Mouse (Mus musculus) thymus, adult 18-20 months (tissue): ENCODE measurements around the gene Plekha4.

ENCODE experiments used
- DNase-seq, 2 experiments: peaks; one replicate each; pipeline ENCODE4 v3.0.0; 2022; ENCODE audit warnings: mixed read lengths in 2 of 2

Gene Plekha4

DNA sequence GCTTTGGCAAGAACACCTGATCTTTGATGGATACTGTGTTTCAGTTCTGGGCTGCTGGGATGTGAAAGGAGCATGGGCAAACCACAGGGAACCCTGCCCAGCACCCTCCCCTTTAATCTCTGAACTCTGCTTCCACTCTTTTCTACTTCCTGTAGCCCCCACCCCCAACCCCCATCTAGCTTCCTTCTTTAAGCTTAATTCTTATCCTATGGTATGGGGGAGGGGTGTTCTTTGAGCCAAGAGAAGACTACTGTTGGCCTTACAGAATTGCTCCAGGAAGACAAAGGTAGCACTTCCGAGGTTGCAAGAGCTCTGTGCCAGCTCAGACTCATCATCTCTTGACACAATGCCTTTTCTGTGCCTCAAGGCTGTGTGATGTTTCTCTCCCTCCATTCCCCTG, 45.8 kb downstream of the Plekha4 start:
- DNase-seq = no peak

DNA sequence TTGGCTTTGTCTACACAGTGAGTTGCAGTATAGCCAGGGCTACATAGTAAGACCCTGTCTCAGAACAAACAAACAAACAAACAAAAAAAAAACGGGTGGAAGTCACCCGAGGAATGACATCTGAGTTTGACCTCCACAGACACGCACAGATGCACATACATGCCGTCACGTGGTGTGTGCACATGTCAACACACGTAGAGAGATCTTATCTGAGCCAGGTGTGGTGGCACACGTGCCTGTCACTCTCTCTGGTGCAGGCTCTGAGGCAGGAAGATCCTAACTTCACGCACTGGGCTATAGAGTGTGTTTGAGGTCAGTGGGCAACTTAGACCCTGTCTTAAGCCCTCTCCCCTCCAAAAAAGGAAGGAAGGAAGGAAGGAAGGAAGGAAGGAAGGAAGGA, 47.8 kb downstream of the Plekha4 start:
- peak; percentile 65 to 76 for DNase-seq

DNA sequence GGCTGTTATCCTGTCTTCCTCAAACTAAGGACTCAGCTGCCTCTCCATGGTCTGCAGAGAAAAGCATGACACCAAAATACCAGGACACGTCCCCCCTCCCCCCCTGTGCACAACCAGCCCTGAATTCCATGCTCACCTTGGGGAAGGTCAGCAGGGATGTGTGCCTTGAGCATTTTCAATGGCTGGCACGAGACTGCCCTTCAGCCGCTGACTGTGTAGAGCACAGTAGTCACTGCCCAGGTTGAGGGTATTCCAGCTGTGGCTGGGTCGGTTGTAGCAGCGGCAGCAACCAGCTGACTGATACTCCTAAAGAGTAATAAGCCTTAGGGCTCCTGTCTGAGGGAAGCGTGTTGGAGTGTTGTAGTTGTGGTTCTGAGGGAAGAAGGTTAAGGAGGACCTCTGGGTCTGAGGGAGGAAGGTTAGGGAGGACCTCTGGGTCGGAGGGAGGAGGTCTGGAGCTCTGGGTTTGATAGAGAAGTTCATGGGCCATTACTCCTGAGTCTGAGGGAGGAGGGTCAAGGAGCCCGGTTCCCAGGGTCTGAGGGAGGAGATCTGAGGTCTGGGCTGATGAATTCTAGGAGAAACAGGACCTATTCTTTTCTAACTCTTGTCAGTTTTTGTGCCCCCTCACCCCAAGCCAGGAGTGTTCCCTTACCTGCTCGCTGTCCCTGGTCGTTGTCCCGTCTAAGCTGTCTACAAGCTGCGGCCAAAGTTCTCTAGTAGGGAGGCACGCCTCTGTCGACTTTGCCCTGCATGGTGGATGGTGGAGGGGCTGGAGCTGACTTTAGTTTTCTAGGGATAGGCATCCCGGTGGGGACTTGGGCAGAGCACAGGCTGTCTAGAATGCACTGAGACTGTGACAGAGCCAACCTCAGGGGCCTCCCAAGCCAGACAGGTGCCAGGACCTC, 48.6 kb downstream of the Plekha4 start:
- no peak for DNase-seq

DNA sequence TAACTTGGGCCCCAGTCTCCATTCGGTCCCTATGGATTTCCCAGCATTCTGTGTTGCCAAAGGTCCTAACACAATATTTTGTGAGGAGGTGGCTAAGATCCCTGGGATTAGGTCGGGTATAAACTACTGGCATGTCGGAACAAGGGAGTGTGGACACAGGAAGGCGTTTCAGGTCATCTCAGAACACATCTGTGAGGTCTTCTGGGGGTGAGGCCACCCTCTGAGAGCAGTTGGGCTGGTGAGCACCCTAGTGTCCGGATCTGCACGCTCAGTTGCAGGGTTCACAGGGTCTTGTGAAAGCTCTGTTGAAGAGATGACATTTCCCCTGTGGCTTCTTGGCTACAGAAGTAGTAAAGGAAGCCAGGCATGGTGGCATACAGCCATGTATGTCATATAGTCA, 59.8 kb downstream of the Plekha4 start:
- DNase-seq = no peak

DNA sequence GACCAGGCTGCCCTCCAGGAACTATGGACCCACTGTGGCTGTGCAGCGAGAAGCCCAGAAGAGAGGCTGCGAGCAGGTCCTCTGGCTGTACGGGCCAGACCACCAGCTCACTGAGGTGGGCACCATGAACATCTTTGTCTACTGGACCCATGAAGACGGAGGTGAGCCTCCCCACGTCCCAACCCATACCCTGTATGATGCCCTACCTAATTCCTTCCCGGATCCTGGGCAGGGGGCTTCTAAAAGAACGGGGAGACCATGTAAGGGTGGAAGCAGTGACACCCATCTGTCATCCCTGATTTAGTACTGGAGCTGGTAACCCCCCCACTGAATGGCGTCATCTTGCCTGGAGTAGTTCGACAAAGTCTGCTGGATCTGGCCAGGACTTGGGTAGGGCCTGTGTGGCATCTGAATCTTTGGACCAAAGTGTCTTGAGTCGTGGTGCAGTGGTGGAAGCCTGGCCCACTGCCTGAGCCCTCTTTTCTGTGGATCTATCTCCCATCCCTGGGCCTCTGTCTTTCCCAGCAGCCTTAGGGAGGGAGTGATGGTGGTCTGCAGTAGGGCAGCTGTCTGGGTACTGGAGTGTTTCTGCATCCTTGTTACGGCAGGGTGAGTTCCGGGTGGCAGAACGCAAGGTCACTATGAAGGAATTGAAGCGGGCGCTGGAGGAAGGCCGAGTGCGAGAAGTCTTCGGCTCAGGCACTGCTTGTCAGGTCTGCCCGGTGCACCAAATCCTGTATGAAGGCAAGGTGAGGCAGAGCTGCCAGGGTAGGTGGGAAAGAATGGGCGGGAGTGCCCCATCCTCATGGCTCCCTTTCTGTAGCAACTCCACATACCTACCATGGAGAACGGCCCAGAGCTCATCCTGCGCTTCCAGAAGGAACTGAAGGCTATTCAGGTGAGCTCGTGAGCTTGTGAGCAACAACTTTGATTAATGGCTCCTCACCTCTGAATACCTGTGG, 61.8 kb downstream of the Plekha4 start:
- no peak for DNase-seq

DNA sequence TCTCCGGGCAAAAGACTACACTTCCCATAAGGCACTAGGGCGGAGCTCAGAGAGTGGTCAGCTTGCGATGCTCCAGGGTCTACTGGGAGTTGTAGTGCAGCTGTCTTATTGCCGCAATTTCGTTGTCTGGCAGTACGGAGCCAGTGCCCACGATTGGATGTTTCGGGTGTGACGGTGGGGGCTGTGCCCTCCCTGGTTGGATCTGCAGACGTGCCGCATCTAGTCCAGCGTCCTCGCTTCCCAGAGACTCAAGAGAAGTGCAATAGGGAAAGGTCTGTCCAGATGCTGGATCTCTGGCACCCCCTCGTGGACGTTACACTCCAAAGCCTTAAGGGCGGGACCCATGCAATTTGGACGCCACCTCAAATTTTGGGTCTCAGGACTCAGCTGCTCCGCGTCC, 63.0 kb downstream of the Plekha4 start:
- peak; percentile 68 to 74 for DNase-seq

DNA sequence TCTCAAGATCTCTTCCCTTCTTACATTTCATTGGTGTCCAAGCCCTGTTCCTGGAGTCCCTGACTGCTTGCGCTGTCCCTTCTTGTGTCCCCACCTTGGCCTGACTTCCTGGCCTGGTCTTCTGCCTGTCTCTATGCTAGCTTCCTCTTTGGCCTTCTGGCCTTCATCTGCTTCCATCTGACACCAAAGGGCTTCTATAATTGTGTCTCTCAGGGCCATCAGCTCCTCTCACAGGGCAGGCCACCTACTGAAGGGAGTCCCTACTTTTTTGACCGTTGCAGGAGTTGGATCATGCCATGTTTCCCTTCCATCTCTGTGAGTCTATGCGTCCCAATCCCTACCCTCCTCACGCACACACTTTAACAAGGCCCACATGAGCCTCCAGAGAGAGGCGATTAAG, 63.8 kb downstream of the Plekha4 start:
- no peak for DNase-seq

DNA sequence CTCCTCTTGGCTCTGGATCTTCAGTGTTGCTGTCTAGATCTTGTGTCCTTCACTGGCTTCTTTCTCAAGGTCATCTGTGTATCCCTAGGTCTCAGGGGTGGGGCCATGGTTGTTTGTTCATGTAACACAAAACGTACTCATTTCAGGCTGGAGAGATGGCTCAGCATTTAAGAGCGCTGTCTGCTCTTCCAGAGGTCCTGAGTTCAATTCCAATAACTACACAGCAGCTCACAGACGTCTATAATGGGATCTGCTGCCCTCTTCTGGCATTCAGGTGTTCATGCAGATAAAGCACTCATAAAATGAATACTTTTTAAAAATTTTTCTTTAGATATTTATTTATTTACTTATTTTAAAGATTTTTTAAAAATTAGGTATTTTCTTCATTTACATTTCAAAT, 64.7 kb downstream of the Plekha4 start:
- no peak for DNase-seq

DNA sequence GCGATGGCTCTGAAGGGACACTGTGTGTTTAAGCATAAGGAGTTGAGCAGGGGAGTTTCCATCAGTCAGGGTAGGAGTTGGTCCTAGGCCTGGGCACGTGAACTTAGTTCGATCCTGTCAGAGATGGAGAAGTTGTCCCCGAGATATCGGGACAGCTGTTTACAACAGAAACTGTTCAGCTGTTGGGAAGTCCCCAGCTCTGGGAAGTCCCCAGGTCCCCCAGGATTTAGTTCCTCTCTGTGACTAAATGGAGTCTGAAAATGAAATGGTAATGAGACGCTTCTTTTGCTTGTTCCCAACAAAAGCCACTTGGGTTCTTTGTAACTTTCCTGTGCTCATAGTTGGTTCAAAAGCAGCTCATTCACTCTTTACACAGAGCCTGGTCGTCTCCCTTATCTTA, 65.8 kb downstream of the Plekha4 start:
- DNase-seq = no peak

DNA sequence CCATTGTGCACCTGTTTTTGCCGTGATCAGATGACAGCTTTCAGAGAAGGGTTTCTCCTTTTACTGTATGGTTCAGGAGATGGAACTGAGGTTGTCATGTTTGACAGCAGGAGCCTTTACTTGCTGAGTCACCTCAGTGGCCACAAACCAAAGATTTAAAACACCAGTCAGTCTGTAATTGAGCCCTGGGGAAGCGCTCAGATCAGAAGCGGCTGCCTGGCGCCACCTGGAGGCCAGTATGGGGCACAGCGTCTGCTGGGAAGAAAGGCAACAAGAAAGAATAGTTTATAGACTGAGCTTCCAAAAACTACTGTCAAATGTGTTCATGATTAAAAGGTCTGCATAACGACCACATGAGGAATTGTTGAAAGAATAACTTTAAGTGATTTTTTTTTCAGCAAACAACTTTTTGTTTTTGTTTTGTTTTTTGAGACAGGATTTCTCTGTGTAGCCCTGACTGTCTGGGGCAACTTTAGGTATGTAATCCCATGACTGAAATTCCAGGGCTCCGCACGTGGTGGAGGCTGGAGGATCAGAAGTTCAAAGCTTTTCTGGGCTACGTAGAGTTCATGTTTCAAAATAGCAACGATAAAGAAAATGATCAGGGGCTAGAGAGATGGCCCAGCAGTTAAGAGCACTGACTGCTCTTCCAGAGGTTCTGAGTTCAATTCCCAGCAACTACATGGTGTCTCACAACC, 67.1 kb downstream of the Plekha4 start:
- peak; percentile 46 to 49 for DNase-seq

DNA sequence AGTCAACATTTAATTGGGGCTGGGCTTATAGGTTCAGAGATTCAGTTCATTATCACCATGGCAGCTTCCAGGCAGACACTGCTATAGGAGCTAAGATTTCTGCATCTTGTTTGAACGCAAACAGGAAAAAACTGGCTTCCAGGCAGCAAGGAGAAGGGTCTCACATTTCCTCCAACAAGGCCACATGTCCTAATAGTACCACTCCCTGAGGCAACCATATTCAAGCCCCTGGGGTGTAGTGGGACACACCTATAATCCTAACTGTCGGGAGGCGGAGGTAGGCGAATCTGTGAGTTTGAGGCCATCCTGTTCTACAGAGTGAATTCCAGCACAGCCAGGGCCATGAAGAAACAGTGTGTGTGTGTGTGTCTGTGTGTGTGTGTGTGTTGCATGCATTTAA, 69.0 kb downstream of the Plekha4 start:
- no peak for DNase-seq

DNA sequence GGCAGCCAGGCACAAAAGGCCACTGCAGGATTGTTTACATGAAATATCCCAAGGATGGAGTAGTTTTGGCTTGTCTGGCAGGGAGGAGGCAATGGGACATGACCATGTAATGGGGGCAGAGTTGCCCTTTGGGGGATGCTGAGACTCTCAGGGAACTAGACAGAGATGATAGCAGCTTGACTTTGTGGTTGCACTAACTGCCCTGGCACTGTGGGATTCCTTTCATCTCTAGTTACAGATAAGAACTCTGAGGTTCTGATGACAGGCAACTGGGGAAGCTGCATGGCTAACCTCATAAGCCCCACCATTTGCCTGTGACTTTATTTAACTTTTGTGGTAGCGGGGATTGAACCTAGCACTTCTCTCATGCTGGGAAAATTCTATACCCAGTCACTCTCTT, 70.0 kb downstream of the Plekha4 start:
- DNase-seq = no peak

DNA sequence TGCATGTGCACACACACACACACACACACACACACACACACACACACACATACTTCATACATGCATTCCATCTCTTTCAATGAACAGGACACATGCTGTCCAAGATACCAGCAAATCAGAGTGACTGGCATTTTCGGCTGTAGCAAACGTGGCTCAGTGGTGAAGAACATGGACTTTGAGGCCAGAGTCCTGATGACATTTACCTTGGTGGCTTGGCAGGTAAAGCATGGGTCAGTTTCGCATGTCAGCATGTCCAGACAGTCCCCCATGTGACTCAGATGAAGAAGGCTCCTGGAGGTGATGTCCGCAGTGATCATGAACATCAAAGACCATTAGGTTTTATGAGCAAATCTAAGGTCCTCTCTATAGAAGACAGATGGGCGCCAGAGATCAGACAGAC, 70.9 kb downstream of the Plekha4 start:
- no peak for DNase-seq

DNA sequence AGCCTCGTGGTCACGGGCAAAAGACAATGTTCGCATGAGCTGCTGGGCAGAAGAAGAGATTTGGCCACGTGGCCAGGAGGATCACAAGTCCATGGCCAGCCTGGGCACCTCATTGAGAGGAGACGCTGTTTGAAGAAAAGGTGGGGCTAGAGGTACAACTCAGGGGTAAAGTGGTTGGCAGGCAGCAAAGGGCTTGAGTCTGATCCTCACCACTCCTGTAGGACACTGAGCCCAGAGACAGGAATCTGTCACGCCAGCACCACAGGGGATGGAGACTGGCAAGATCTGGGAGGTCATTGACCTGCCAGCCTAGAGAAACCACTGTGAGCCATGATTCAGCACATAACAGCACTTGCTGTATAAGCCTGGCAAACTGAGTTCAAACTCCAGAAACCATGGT, 71.4 kb downstream of the Plekha4 start:
- no peak for DNase-seq

DNA sequence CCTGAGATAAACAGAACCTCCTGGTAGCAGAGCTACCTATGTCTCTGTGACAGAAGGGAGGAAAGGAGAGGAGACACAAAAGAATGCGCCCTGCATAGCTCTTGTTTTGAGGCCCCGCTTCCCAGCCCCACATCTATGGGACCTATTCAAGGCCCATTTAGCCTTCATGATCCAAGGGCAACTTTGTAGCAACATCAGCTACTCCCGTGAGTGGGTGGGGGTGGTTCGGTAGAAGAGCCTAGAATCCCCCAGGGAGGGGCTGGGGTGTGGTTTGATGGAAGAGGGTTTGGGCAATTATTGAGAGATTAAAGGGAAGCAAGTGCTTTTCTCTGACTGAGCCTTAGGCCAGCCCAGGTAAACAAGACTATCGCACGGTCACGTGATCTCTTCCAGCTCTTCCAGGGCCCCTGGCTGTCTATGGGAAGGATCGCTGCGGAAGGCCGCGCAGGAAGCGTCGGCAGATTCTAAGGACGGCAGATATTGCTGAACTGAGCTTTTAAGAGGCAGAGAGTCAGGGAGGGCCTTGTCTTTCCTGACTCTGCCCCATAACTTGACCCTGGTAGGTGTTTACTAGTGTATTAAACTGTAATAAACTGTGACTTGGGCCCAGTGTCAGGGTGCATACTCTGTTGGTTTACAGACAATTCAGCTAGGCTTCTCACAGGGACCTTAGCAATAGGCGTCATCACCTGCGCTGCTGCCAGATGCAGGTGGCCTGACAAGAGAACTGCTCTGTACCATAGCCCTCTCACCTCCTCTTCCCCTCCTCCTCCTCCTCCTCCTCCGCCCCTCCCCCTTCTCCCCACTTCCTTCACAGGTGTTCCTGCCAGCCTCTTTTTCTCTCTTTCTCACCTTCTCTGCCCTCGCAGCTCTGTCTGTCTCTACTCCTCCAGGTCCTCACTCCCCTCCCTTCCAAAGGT, 73.1 kb downstream of the Plekha4 start:
- peak; percentile 55 to 73 for DNase-seq
